Mouse (Mus musculus): ENCODE results near the gene Isx.

DNA sequence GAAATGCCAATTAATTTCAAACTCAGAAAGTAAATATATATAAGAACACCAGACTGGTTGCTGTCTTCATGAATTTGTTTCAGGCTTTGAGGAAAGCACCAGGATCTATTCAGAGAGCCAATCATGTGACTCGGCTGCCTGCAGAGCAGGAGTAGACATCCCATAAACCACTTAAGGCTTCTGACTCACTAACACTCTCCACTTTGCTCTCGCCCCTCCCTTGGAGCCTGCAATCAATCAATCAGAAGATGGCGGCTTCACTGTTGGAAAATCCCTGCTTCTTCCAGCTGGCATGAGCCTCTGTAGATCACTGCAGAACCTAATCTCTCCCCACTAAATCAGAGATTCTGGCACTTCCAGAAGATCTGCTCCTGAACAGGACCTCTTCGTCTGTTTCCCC is 1.3 kb upstream of the Isx start:
- TF ChIP-seq CTCF (IDR thresholded peaks at IDR 0.05; ENCODE audit: low read depth), result no peak
- TF ChIP-seq EP300 (IDR thresholded peaks at IDR 0.05; ENCODE audit: low read depth), result no peak

Data from liver, postnatal 0 days (tissue).